Mouse (Mus musculus) layer of hippocampus, postnatal 10 days (tissue): ENCODE results near the gene Fnip1. TPM values are rescaled to one million over a fixed set of nuclear protein-coding genes. Genes with fewer than 3 reads are reported as not detected.
A peak's percentile ranks its signal among the peaks of the same experiment; 100 is the strongest.

Source experiments
- DNase-seq, 2 experiments: peaks; one replicate each; pipeline ENCODE4 v3.0.0; 2021; ENCODE audit warnings: low spot score in 2 of 2
- total RNA-seq, 2 experiments: library from RNA; stranded (reverse); gene quantifications; 2 replicates each; pipeline ENCODE4 v1.2.3; 2021

Fnip1 gene
- total RNA-seq, 2 experiments from 2014 or later = 22.8 to 23.3 TPM

DNA sequence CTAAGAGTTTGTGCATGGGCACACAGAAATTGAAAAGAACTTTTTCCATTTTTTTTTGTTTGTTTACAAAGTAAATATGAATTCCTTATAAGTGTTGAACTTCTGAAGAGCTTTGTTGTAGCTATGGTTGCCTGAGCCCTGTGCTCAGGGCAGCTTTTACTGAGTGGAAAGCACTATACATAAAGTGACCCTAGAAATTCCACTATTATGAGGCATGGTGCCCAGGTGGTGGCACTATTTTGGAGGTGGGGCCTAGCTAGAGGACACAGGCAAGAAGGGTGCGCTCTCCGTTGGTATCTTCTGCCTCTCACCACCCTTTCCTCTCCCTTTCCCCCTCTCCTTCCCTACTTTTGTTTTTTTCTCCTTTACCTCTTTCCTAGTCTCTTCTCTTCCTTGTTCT lies 18.9 kb downstream of the Fnip1 start:
- DNase-seq = no peak

GRCm38 (mm10) chr11:54458168-54458567 lies 20.2 kb downstream of the Fnip1 start:
- DNase-seq = no peak

- no peak for DNase-seq
Observed at GRCm38 (mm10) chr11:54464557-54465244, 26.7 kb downstream of the Fnip1 start.

DNA sequence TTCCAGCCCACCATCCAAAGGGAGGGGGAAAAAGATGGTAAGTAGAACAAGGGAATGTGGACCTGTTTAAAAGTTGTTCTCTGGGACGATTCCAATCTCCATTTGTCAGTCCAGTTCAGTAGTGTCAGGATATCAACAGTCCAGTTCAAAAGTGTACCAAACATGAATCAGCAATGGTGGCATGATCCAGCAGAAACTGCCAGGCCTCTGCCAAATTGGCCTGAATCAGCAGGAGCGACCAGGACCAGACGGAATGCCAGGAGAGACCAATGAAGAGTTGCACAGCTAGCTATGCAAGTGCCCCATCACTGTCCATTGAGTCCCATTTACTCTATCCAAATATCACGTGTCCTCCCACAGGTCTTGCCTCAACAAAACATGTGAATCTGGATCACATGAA lies 34.2 kb downstream of the Fnip1 start:
- DNase-seq = no peak

DNA sequence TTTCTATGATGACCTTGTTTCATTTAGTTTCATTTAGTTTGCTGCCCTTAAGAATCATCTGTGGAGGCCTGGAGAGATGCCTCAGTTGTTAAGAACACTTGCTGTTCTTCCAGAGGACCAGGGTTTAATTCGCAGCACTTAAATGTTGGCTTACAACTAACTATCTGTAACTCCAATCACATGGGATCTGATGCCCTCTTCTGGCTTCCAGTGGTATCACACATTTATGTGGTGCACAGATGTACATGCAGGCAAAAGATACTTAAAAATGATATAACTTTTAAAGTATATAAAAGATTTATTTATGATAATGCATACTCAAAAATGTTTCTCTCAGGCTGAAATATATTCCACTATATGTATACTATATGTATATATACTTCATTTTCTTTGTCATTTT lies 40.4 kb downstream of the Fnip1 start:
- no peak for DNase-seq

DNA sequence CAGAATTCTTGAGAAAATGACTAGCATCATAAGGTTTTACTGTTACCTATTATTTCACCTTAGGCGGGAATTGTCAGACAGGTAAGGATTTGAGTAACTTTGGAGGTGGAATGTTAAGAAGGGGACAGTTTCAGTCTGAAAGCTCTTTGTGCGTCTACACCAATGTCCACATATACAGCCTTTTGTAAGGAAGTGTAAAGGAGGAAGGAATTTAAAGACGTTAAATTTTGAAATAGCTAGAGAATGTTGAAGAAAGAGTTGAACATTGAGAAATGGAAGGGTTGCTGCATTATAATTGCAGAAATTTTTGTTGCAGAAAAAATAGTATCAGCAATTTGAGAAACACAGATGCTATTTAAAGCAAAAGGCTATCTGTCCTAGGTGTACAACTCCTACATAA lies 48.0 kb downstream of the Fnip1 start:
- DNase-seq = no peak

DNA sequence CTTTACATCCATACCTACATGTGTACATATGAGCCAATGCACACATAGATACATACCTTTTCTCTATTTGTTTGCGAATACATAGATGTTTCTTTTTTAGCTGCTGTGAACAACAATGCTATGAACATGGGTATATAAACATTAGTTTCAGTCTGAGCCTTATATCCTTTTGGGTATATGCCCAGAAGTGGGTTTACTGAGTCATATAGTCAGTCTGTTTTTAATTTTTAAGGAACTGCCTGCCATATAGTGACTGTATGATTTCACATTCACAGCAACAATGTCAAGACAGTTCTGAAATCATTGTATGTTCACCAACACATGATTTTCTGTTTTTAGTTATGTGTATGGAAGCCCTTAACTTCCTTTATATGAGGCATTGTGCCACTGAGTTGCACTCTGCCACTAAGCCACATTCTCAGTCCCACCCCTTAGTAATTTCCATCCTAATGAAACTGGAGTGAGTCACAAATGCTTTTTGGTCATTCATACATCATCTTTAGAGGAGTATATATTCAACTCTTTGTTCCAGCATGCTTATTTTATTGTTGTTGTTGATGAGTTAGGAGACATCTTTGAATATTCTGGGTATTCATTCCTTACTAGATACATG lies 54.1 kb downstream of the Fnip1 start:
- no peak for DNase-seq

DNA sequence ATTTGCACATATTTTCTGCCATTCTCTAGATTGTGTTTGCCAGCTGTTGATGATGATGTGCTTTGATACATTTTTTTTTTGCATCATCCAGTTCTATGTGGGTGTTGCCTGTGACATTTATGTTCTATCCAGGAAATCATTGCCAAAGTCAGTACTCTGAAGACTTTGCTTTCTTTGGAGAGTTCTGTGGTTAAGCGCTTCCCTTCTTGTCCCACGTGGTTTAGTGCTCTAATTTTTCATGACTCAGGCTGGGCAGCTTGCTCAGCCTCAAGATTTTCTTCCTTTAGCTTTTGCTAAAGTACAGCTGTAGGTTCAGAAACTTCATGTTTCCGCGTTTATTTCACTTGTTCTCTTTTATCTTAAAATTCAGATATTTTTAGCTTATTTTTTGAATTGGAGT lies 54.6 kb downstream of the Fnip1 start:
- DNase-seq = no peak

GRCm38 (mm10) chr11:54499838-54500237 lies 61.8 kb downstream of the Fnip1 start:
- DNase-seq = no peak

- no peak for DNase-seq
Observed at GRCm38 (mm10) chr11:54502546-54503245, 64.7 kb downstream of the Fnip1 start.

- DNase-seq = no peak
Observed at GRCm38 (mm10) chr11:54513584-54513983, 75.6 kb downstream of the Fnip1 start.

DNA sequence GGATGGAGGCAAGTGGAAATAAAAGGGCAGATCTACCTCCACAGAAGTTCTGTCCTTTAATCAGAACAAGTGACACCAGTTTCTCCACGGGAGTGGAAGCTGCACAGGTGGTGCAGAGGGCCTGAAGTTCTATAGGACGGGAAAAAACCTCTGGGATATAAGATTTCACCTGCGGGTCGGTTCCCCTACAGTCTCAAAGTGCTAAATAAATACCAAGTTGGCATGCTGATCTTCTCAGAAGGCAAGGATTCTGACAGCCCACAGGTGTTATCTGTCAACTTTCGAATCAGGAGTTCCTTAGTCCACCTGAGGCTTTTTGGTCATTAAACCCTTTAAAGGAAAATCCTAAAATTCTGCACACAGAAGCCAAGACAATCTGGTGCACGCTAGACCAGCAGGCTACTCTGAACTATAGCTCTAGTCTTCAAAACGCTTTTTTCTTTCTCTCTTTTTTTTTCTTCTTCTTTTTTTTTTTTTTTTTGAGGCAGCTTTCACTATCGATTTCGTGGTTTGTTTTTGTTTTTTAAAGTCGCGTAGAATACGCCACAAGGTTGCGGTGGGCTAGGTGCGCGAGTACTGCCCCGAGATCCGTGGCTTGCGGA lies 84.0 kb downstream of the Fnip1 start:
- peak in 1 of 2 experiments; percentile 7 for DNase-seq

DNA sequence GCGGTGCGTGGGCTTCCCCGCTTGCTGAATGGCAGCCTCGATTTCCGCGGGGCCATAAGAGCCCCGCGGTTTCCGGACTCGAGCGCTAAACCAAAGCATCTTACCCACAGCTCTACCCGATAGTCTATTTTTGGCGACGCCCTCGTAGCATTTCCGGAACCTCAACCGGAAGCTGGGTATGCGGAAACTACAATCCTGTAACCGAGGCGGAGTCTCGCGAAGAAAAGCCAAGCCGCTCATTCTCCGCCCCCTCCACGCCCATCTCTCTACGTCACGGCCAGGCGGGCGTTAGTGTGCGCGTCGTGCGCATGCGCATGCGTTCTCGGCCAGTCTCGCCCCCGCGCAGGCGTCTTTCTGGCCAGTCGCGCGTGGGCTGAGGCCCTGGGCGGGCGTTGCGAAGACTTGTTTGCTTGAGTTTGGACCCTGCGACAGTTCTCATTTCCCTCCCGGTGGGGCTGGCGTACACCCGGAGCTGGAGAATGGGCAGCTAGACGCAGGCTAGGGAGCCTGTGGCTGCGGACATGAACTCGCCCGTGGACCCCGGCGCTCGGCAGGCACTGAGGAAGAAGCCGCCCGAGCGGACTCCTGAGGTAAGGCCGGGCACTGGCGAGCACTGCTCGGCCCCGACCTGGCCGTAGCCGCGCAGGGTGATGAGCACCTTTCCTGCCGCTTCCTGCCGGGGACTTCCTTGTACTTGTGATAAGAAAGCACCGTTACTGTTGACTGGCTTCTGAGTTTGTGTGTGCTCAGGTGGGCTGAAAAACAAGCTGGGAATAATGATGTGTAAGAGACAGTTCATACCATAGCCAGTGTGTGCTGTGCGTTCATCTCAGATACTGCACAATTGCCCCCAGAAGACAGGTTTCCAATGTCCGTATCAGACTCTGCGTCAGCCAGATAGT lies 84.8 kb downstream of the Fnip1 start, which contains the start of gene Rapgef6:
Gene Rapgef6 (plus strand): TSS at position 319 of the 902 bp plus-strand sequence.
- DNase-seq = peak; percentile 98

GRCm38 (mm10) chr11:54523431-54524001 lies 85.5 kb downstream of the Fnip1 start:
- no peak for DNase-seq

DNA sequence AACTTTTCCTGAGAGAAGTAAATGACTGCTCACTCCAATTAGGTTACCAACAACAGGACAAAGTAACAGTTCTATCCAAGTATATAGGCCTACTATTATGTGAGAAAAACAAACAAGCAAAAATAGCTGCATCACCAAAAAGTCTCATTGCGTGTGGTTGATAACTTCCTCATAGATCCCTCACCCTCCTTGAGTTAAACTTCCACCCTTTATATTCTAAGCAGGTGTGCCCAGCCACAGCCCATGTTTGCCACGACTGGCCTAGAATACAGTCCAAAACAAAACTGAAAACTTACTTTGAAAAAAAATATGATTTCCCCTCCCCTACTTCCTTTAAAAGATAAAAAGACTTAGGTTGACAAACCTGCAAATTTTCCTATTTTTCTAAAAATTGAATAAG lies 90.0 kb downstream of the Fnip1 start:
- no peak for DNase-seq

- peak; percentile 21 to 28 for DNase-seq
Observed at GRCm38 (mm10) chr11:54530391-54530790, 92.4 kb downstream of the Fnip1 start.

- no peak for DNase-seq
Observed at GRCm38 (mm10) chr11:54530916-54531315, 92.9 kb downstream of the Fnip1 start.

- DNase-seq = no peak
Observed at GRCm38 (mm10) chr11:54533834-54534233, 95.8 kb downstream of the Fnip1 start.

- DNase-seq = peak; percentile 84 to 86
Observed at GRCm38 (mm10) chr11:54534871-54535270, 96.9 kb downstream of the Fnip1 start.

GRCm38 (mm10) chr11:54539031-54539430 lies 101.0 kb downstream of the Fnip1 start:
- no peak for DNase-seq

DNA sequence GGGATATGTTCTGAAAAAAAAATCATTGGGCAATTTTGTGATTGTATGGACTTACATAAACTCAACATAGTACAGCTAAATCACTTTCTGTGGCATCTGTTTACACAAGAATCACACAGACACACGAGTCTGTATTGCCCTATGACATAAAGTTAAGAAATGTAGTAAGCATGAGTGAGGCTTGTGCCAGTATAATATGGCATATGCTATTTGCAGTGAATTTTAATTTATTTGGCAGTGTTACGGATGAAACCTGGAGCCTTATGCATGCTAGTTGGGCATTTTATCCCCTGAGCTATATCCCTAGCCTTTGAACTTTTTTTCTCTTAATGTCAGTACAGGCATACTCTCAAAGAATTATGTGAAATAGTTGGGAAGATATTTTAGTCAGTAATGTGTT lies 101.5 kb downstream of the Fnip1 start:
- no peak for DNase-seq
